Mouse (Mus musculus) midbrain, embryonic 14.5 days (tissue): Measurements from ENCODE around the gene Lrba. TPM values are rescaled to one million over a fixed set of nuclear protein-coding genes. Genes with fewer than 3 reads are reported as not detected.

Source experiments
- ATAC-seq: fragments of 200-750 bp; cut with Nextera tagmentation; 2 replicates; pipeline ENCODE4 v1.8.0; 2017; ENCODE audit warnings: moderate number of reproducible peaks, moderate library complexity; ENCODE audit not compliant: low FRiP score, low TSS enrichment
- DNase-seq: peaks from one replicate; pipeline ENCODE4 v3.0.0-alpha.2; 2015
- H3K27ac ChIP-seq: fragments of 300-500 bp; sonication (generic); replicated peaks from 2 replicates; pipeline ENCODE4 v1.5.1; 2014; ENCODE audit warnings: mild to moderate bottlenecking, low read depth, low read length, moderate library complexity
- H3K27me3 ChIP-seq: fragments of 300-500 bp; sonication (generic); 2 replicates; pipeline ENCODE4 v1.6.1; 2014; ENCODE audit warnings: low read length, control low read depth, mixed read lengths; ENCODE audit not compliant: control insufficient read depth, insufficient read depth
- H3K36me3 ChIP-seq: fragments of 300-500 bp; sonication (generic); 2 replicates; pipeline ENCODE4 v1.6.1; 2014; ENCODE audit warnings: low read length, control low read depth; ENCODE audit not compliant: control insufficient read depth, insufficient read depth
- H3K4me1 ChIP-seq: fragments of 300-500 bp; sonication (generic); 2 replicates; pipeline ENCODE4 v1.6.1; 2014; ENCODE audit warnings: mild to moderate bottlenecking, antibody characterized with exemption, low read length, control low read depth; ENCODE audit not compliant: control insufficient read depth, insufficient read depth
- H3K4me2 ChIP-seq: fragments of 300-500 bp; sonication (generic); 2 replicates; pipeline ENCODE4 v1.6.1; 2014; ENCODE audit warnings: mild to moderate bottlenecking, low read length, moderate library complexity
- H3K4me3 ChIP-seq: fragments of 300-500 bp; sonication (generic); replicated peaks from 2 replicates; pipeline ENCODE4 v1.5.1; 2014; ENCODE audit warnings: low read depth, low read length
- H3K9ac ChIP-seq: fragments of 300-500 bp; sonication (generic); replicated peaks from 2 replicates; pipeline ENCODE4 v1.6.1; 2014; ENCODE audit warnings: mild to moderate bottlenecking, low read length, moderate library complexity
- H3K9me3 ChIP-seq: fragments of 300-500 bp; sonication (generic); 2 replicates; pipeline ENCODE4 v1.6.1; 2016; ENCODE audit warnings: low read length, control low read depth, mixed read lengths; ENCODE audit not compliant: control insufficient read depth
- WGBS: fragments of 180-500 bp; shearing (Covaris S2); extraction: QIAGEN DNeasy Blood & Tissue Kit; methylation state at CpG from one replicate; pipeline ENCODE4 v1.1.7; 2014; 5-methylcytosine and 5-hydroxymethylcytosine counted together
- polyA plus RNA-seq: library from polyadenylated mRNA; unstranded; fragments of >200 nt; fragmentation: Nextera tagmentation; extraction: Ambion mirVana; gene quantifications from 2 replicates; pipeline ENCODE4 v1.2.1, GENCODE M21; 2014

The Lrba gene
- 9.3 and 10.2 TPM in 2 replicates for polyA plus RNA-seq

DNA sequence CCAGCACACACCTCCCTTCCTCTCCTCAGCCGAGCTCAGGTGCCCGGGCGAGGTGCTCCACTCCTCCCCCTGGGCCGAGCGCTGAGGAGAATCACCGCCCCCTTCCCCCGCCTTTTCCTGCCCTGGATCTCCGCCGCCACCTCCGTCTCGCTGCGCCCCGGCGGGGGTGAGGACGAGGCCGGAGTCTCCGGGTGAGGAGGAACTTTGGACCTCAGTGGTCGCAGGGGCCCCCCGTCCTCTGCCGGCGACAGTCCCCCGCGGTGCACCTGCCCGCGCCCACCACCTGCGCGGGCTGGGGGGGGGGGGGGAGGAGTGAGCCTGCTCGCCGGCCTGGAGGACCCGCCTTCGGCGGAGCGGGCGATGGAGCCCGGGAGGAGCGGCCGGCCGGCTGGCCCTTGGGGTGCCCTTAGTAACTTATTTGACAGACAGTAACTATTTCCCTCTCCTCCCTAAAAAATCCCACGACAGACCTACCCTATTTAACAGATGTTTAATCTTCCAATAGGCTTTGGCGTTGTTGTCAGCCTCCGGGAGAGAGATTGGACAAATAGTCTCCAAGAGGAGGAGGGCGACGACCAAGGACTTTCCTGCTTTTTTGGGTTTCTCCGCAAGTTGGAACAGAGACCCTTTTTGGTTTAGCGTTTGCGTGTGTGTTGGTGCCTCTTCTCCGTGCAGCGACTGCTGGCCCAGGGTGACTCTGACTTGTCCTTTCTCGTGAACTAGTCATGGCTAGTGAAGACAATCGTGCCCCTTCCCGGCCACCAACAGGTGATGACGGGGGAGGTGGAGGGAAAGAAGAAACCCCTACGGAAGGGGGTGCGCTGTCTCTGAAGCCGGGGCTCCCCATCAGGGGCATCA is at the start of gene Lrba:
Gene Lrba, plus strand, starts transcription at position 117 of the 858 bp plus-strand sequence.
- peak within 1 kb of the TSS; percentile 93 for H3K27ac ChIP-seq
- H3K4me2 ChIP-seq = peak within 1 kb of the TSS; percentile 76
- peak within 1 kb of the TSS; percentile 89 for H3K4me3 ChIP-seq
- H3K27me3 ChIP-seq = no peaks in the 10 kb centered on the region
- no peaks in the 10 kb centered on the region for H3K36me3 ChIP-seq
- 1% methylated on average over 45 of the region's 55 CpGs for WGBS
- peak within 1 kb of the TSS; percentile 88 for H3K9ac ChIP-seq
- DNase-seq (peak; percentile 78), ATAC-seq (peak; percentile 76)
- H3K4me1 ChIP-seq = peaks cover 7% of the 10 kb centered on the region; the same call in 1 of the 2 replicates
- H3K9me3 ChIP-seq = no peaks in the 10 kb centered on the region

DNA sequence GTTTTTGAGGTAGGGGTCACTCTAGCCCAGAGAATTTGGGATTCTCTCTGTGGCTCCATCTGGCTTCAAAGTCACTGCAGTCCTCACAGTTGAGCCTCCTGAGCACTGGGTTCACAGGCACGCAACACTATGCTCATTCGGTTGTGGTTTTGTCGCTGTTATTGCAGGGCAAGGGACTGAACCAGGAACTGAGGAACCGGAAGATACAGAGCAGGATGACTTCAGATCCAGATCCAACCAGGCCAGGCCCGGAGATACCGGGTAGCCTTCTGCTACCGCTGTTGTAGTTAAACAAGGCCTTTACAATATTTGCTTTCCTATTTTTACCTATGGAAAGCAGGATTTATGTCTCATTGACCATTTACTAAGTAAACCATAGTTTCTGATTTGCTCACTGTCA is 44.8 kb upstream of the Lrba start:
- 94% methylated on average over 7 of the region's 7 CpGs for WGBS
- ATAC-seq = no peak
- H3K9me3 ChIP-seq = no peaks in the 10 kb centered on the region

DNA sequence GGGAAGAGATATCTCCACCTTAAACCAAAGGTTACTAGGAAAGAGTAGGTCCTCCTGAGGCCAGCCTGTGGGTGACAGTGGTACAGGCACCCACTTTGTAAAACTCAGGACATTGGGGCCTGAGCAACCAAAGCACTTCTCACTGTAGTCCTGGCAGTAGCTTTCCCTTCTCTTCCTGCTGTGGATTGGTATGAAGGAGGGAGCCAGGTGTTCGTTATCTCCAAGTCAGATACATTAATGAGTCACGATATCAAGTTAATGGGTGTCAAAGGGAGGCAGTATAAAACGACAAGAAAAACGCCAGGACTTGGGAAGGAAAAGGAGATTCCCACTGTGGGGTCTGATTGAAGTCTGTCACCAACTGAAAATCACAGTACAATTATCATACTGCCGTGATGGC is 43.4 kb upstream of the Lrba start:
- H3K4me1 ChIP-seq = no peaks in the 10 kb centered on the region
- no peak for ATAC-seq
- H3K27me3 ChIP-seq = no peaks in the 10 kb centered on the region
- H3K27ac ChIP-seq = no peak overlapping the region
- no peak overlapping the region for H3K4me2 ChIP-seq
- H3K36me3 ChIP-seq = no peaks in the 10 kb centered on the region
- no peak overlapping the region for H3K4me3 ChIP-seq
- H3K9me3 ChIP-seq = no peaks in the 10 kb centered on the region
- WGBS = 73% methylated on average over 5 of the region's 5 CpGs
- no peak overlapping the region for H3K9ac ChIP-seq
- no peak for DNase-seq

More for the DNA sequence above, 44.8 kb upstream of the Lrba start:
- Histone ChIP-seq H3K4me1 (no peaks in the 10 kb centered on the region), H3K9ac (no peak overlapping the region), H3K27ac (no peak overlapping the region), H3K27me3 (no peaks in the 10 kb centered on the region), H3K4me2 (no peak overlapping the region), H3K4me3 (no peak overlapping the region), H3K36me3 (no peaks in the 10 kb centered on the region)
- DNase-seq = no peak

DNA sequence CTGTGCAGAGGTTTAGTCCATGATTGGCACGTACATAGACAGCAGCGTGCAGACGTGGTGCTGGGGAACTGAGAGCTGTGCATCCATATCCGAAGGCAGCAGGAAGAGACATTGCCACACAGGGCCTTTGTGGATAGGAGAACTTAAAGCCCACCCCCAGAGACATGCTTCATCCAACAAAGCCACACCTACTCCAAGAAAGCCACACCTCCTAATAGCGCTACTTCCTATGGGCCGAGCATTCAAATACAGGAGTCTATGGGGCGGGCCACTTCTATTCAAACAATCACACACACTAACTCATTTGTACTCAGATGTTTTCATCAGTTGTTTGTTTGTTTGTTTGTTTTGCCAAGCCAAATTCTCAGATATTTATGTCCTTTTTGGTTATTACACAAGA is 39.9 kb upstream of the Lrba start:
- Histone ChIP-seq H3K36me3 (no peaks in the 10 kb centered on the region), H3K9me3 (no peaks in the 10 kb centered on the region), H3K27me3 (no peaks in the 10 kb centered on the region), H3K9ac (no peak overlapping the region), H3K4me2 (no peak overlapping the region), H3K27ac (no peak overlapping the region), H3K4me3 (no peak overlapping the region), H3K4me1 (no peaks in the 10 kb centered on the region)
- WGBS = 87% methylated on average over 7 of the region's 7 CpGs
- ATAC-seq (no peak), DNase-seq (no peak)

DNA sequence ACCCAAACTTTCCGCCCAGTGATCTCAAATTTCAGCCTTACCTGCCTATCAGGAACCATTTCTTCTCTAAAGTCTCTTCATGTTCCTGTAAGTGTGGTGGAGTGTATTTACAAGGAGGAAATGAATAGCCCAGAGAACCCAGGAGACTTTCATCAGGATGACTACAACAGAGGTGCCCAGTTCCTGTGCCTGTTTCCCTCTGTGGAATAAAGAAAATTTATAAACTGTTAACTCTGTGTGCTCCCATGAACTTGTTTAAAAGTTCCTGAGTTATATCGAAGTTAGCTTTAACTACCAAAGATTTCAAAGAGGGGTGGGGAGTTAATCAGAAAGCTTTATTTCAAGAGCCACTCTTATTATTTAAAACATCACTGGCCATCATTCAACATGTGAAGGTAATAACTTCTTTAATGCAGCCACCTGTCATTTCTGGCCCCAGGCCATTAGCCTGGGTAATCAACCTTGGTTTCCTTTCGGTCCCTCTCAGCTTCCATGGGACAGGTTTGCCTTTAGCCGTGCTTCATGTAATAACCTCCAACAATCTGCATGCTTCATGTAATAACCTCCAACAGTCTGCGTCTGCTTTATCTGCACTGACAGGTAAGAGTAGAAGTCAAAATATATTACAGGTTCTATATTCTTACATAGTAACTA is 36.6 kb upstream of the Lrba start:
- no peak overlapping the region for H3K4me2 ChIP-seq
- no peak overlapping the region for H3K27ac ChIP-seq
- no peak overlapping the region for H3K9ac ChIP-seq
- no peaks in the 10 kb centered on the region for H3K9me3 ChIP-seq
- 72% methylated on average over 5 of the region's 5 CpGs for WGBS
- no peaks in the 10 kb centered on the region for H3K27me3 ChIP-seq
- ATAC-seq = no peak
- DNase-seq = no peak
- no peaks in the 10 kb centered on the region for H3K4me1 ChIP-seq
- H3K36me3 ChIP-seq = no peaks in the 10 kb centered on the region
- no peak overlapping the region for H3K4me3 ChIP-seq

DNA sequence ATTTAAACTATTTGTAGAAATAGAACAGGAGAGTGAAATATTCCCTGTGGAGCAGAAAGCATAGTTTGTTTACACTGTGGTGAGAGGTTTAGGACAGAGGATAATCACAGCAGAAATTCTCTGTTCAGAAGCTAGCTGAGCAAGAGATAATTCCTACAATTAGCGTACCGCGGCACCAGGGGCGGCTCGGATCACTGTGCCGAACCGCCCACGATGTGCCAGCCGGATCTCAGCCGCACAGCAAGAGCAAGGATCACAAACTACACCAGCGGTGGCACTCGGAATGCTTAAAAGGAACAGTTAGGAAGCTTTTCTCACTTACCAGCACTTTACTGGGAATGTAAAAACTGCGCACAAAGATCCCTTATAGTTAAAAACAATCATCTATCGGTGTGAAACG is 28.5 kb upstream of the Lrba start:
- no peak for DNase-seq

DNA sequence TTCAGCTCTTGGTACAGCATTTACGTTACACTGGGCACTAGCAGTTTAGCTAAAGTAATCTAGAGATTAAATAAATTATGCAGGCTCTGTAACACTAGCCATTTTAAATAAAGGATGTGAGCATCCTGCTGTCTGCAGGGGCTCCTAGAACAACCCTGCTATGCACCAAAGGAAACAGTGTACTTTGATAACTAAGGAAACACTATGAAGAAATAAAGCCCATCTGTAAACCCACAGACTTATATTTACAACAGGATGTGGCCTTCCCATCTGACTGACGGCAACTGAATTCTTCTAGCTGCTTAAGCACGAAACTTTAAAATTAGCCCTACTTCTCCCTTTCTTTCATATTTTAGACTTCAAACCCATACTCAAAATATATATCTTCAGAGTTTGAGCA is 28.0 kb upstream of the Lrba start:
- Histone ChIP-seq H3K4me1 (no peaks in the 10 kb centered on the region), H3K9ac (no peak overlapping the region), H3K27ac (no peak overlapping the region), H3K9me3 (no peaks in the 10 kb centered on the region), H3K36me3 (no peaks in the 10 kb centered on the region), H3K27me3 (no peaks in the 10 kb centered on the region), H3K4me3 (no peak overlapping the region), H3K4me2 (no peak overlapping the region)
- DNase-seq (no peak), ATAC-seq (no peak)
- WGBS = 78% methylated on average over 3 of the region's 3 CpGs

More for the DNA sequence above, 28.5 kb upstream of the Lrba start:
- ATAC-seq = no peak
- H3K4me1 ChIP-seq = no peaks in the 10 kb centered on the region
- H3K27ac ChIP-seq = no peak overlapping the region
- H3K4me3 ChIP-seq = no peak overlapping the region
- H3K9ac ChIP-seq = no peak overlapping the region
- H3K27me3 ChIP-seq = no peaks in the 10 kb centered on the region
- 47% methylated on average over 15 of the region's 15 CpGs for WGBS
- no peak overlapping the region for H3K4me2 ChIP-seq
- no peaks in the 10 kb centered on the region for H3K9me3 ChIP-seq
- no peaks in the 10 kb centered on the region for H3K36me3 ChIP-seq

DNA sequence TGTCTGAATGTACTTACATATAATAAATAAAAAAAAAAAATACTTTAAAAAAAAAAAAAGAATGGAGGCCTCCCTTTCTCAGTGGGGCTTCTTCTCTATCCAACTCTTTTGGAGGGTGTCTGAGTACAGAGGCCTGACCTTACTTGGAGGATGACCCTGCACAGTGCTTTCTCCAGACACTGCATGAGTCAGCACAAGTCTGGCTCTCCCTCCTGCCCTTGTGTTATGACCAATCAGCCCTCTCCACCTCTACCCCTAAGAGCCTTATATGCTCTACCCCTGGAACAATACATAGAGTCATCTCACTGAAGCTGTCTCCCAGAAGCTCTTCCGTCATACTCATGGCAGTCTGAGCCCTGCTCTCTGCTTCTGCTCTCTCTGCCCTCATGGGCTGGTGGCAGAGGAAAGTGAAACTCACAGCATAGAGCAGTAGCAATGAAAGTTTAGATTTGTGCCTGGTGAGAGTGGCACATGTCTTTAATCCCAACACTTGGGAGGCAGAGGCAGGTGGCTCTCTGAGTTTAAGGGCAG is 22.8 kb upstream of the Lrba start:
- Histone ChIP-seq H3K4me3 (no peak overlapping the region), H3K36me3 (no peaks in the 10 kb centered on the region), H3K4me1 (no peaks in the 10 kb centered on the region), H3K27me3 (no peaks in the 10 kb centered on the region), H3K27ac (no peak overlapping the region), H3K4me2 (no peak overlapping the region), H3K9ac (no peak overlapping the region), H3K9me3 (no peaks in the 10 kb centered on the region)
- ATAC-seq (no peak), DNase-seq (no peak)
- WGBS = 89% methylated on average over 1 of the region's 1 CpGs
